Mouse (Mus musculus) heart, embryonic 12.5 days (tissue): Measurements from ENCODE around the gene Palld. TPM values are rescaled to one million over a fixed set of nuclear protein-coding genes. Genes with fewer than 3 reads are reported as not detected.

Experiments
- ATAC-seq: fragments of 200-750 bp; cut with Nextera tagmentation; 2 replicates; pipeline ENCODE4 v1.8.0; 2017; ENCODE audit warnings: moderate TSS enrichment, moderate library complexity; ENCODE audit not compliant: insufficient number of reproducible peaks, low FRiP score
- H3K27ac ChIP-seq: fragments of 300-500 bp; sonication (generic); 2 replicates; pipeline ENCODE4 v1.5.1; 2016; ENCODE audit warnings: mild to moderate bottlenecking, moderate library complexity; ENCODE audit not compliant: poor library complexity, severe bottlenecking
- H3K27me3 ChIP-seq: fragments of 300-500 bp; sonication (generic); replicated peaks from 2 replicates; pipeline ENCODE4 v1.6.1; 2016; ENCODE audit warnings: mild to moderate bottlenecking, moderate library complexity
- H3K36me3 ChIP-seq: fragments of 300-500 bp; sonication (generic); 2 replicates; pipeline ENCODE4 v1.6.1; 2016; ENCODE audit warnings: mild to moderate bottlenecking, moderate library complexity
- H3K4me1 ChIP-seq: fragments of 300-500 bp; sonication (generic); replicated peaks from 2 replicates; pipeline ENCODE4 v1.6.1; 2016; ENCODE audit warnings: mild to moderate bottlenecking
- H3K4me2 ChIP-seq: fragments of 300-500 bp; sonication (generic); 2 replicates; pipeline ENCODE4 v1.6.1; 2016; ENCODE audit warnings: mild to moderate bottlenecking, moderate library complexity
- H3K4me3 ChIP-seq: fragments of 300-500 bp; sonication (generic); 2 replicates; pipeline ENCODE4 v1.5.1; 2016; ENCODE audit warnings: mild to moderate bottlenecking
- H3K9ac ChIP-seq: fragments of 300-500 bp; sonication (generic); 2 replicates; pipeline ENCODE4 v1.6.1; 2016; ENCODE audit warnings: mild to moderate bottlenecking, moderate library complexity
- H3K9me3 ChIP-seq: fragments of 300-500 bp; sonication (generic); replicated peaks from 2 replicates; pipeline ENCODE4 v1.6.1; 2016; ENCODE audit warnings: mild to moderate bottlenecking, moderate library complexity
- WGBS: fragments of 180-500 bp; shearing (Covaris S2); methylation state at CpG from one replicate; pipeline ENCODE4 v1.1.7; 2016; 5-methylcytosine and 5-hydroxymethylcytosine counted together
- polyA plus RNA-seq: library from polyadenylated mRNA; unstranded; fragments of >200 nt; fragmentation: Nextera tagmentation; extraction: Ambion mirVana; gene quantifications from 2 replicates; pipeline ENCODE4 v1.2.1, GENCODE M21; 2016

The Palld gene
- polyA plus RNA-seq, 1 experiment from 2014 or later: 208 TPM

- ATAC-seq: 0 out of 2 replicates have a peak, but pooled peaks have one; percentile 41
- 0 out of 2 replicates have a peak, but pooled peaks cover 3% of the 10 kb centered on the region for H3K9me3 ChIP-seq
- WGBS: 56% methylated on average over 9 of the region's 9 CpGs
- no peak overlapping the region for H3K9ac ChIP-seq
- no peak overlapping the region for H3K4me2 ChIP-seq
- H3K4me3 ChIP-seq: no peak overlapping the region
- H3K27ac ChIP-seq: peak overlapping the region; percentile 45
- H3K4me1 ChIP-seq: peaks cover 26% of the 10 kb centered on the region
- H3K27me3 ChIP-seq: no peaks in the 10 kb centered on the region
- peaks cover 52% of the 10 kb centered on the region for H3K36me3 ChIP-seq
Observed at GRCm38 (mm10) chr8:61700932-61701681, 201.4 kb downstream of the Palld start.

DNA sequence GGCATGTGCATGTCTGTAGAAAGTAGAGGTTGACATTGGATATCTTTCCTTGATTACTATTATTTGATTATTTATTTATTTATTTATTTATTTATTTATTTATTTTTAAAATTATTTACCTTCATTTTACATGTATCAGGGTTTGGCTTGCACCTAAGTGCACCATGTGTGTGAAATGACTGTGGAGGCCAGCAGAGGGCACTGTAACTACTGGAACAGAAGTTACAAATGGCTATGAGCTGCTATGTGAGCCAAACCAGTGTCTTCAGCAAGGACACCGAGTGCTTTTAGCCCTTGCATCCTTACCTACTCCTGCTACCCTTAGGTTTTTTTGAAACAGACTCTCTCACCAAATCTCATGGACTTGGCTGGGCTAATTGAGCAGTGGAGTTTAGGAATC lies 202.2 kb downstream of the Palld start:
- 97% methylated on average over 1 of the region's 1 CpGs for WGBS
- Histone ChIP-seq H3K36me3 (peaks cover 46% of the 10 kb centered on the region), H3K4me2 (no peak overlapping the region), H3K27ac (no peak overlapping the region), H3K4me1 (peaks cover 33% of the 10 kb centered on the region), H3K27me3 (no peaks in the 10 kb centered on the region), H3K9ac (no peak overlapping the region), H3K4me3 (no peak overlapping the region), H3K9me3 (0 out of 2 replicates have a peak, but pooled peaks cover 3% of the 10 kb centered on the region)
- no peak for ATAC-seq

GRCm38 (mm10) chr8:61698959-61699358 lies 203.5 kb downstream of the Palld start:
- Histone ChIP-seq H3K36me3 (peaks cover 40% of the 10 kb centered on the region), H3K4me1 (peaks cover 34% of the 10 kb centered on the region), H3K4me3 (no peak overlapping the region), H3K9ac (no peak overlapping the region), H3K27ac (no peak overlapping the region), H3K27me3 (no peaks in the 10 kb centered on the region), H3K4me2 (no peak overlapping the region), H3K9me3 (0 out of 2 replicates have a peak, but pooled peaks cover 3% of the 10 kb centered on the region)
- WGBS: 66% methylated on average over 2 of the region's 2 CpGs
- ATAC-seq: no peak

DNA sequence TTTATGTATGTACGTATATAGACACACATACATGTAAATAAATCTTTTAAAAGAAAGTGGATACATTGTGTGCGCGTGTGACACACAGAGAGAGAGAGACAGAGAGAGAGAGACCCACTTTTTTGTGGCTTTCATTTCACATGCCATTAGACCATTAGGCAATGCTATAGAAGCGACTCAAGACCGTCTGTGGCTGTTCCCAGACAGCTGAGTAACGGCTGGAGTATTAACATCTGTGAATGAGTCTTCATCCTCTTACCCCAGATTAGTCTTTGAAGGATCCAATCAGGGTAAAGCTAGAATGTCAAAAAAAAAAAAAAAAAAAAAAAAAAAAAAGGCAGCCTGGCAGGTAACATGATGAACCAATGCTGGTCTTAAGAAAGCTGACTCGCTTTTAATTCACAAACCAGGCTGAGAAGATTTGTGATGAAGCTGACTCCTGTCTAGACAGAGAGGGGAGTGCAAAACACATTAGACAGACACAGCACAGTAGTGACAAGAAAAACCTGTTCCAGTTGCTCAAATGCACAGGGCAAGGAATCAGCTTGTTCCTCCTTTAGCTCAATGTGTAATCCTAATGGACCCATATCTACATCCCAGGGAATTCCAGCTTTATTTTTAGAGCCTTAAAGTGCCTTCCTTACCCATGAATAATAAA lies 204.6 kb downstream of the Palld start:
- Histone ChIP-seq H3K27ac (peak overlapping the region; percentile 43; the same call in 1 of the 2 replicates), H3K9me3 (0 out of 2 replicates have a peak, but pooled peaks cover 3% of the 10 kb centered on the region), H3K27me3 (no peaks in the 10 kb centered on the region), H3K9ac (no peak overlapping the region), H3K4me2 (no peak overlapping the region), H3K4me3 (no peak overlapping the region), H3K36me3 (peaks cover 36% of the 10 kb centered on the region), H3K4me1 (peaks cover 27% of the 10 kb centered on the region)
- 80% methylated on average over 7 of the region's 7 CpGs for WGBS
- no peak for ATAC-seq

GRCm38 (mm10) chr8:61696846-61697455 lies 205.5 kb downstream of the Palld start:
- Histone ChIP-seq H3K4me3 (no peak overlapping the region), H3K4me1 (peaks cover 27% of the 10 kb centered on the region), H3K36me3 (peaks cover 37% of the 10 kb centered on the region), H3K9me3 (0 out of 2 replicates have a peak, but pooled peaks cover 3% of the 10 kb centered on the region), H3K9ac (no peak overlapping the region), H3K27me3 (no peaks in the 10 kb centered on the region), H3K4me2 (no peak overlapping the region), H3K27ac (no peak overlapping the region)
- 82% methylated on average over 2 of the region's 2 CpGs for WGBS
- ATAC-seq: no peak

- Histone ChIP-seq H3K4me2 (no peak overlapping the region), H3K27ac (no peak overlapping the region), H3K4me1 (peaks cover 27% of the 10 kb centered on the region), H3K9ac (no peak overlapping the region), H3K4me3 (no peak overlapping the region), H3K9me3 (0 out of 2 replicates have a peak, but pooled peaks cover 1% of the 10 kb centered on the region), H3K27me3 (no peaks in the 10 kb centered on the region), H3K36me3 (peaks cover 21% of the 10 kb centered on the region)
- WGBS: 31% methylated on average over 1 of the region's 1 CpGs
- ATAC-seq: no peak
Observed at GRCm38 (mm10) chr8:61695416-61695815, 207.1 kb downstream of the Palld start.

DNA sequence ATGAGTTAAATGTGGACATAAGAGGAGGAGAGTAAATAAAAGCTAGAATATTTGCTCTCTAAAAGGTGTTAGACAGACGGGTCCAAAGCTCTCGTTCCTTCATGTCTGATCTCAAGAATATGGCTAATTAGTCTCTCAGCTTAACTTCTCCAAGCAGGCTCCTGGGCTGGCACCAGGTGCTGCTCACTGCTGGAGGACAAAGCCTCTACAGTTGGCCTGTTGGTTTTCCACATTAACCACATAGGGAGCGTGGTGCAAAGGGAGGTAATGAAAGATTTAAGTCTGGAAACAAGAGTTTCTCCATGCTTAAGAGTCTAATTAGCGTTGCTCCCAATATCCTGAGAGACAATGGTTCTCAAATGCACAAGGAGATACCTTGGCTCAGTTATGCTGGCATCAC lies 209.6 kb downstream of the Palld start:
- 85% methylated on average over 4 of the region's 4 CpGs for WGBS
- Histone ChIP-seq H3K4me3 (no peak overlapping the region), H3K9me3 (no peaks in the 10 kb centered on the region), H3K4me2 (no peak overlapping the region), H3K9ac (no peak overlapping the region), H3K27me3 (no peaks in the 10 kb centered on the region), H3K27ac (no peak overlapping the region; the same call in 1 of the 2 replicates), H3K36me3 (peaks cover 28% of the 10 kb centered on the region), H3K4me1 (peaks cover 18% of the 10 kb centered on the region; the same call in 1 of the 2 replicates)
- ATAC-seq: no peak

DNA sequence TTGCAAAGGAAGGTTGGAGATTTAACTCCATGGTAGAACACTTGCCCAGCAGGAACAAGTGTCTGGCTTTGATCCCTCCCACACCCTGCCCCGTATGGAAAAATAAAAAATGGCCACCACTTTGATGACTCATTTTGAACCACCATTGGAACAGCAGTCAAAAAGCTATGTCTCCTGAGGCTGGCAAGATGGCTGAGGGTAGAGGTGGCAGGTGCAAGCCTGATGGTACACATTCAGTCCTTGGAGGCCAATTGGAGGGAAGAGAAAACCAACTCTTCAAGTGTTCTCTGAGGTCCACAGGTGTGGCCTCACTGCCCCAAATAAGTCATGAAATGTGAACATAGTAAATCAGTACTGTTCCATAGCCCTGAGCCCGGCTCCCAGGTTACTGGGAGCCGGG lies 210.4 kb downstream of the Palld start:
- Histone ChIP-seq H3K9me3 (no peaks in the 10 kb centered on the region), H3K4me2 (no peak overlapping the region), H3K27ac (no peak overlapping the region; the same call in 1 of the 2 replicates), H3K4me3 (no peak overlapping the region), H3K27me3 (no peaks in the 10 kb centered on the region), H3K4me1 (peaks cover 12% of the 10 kb centered on the region; the same call in 1 of the 2 replicates), H3K9ac (no peak overlapping the region), H3K36me3 (peaks cover 26% of the 10 kb centered on the region)
- 81% methylated on average over 3 of the region's 3 CpGs for WGBS
- ATAC-seq: no peak

DNA sequence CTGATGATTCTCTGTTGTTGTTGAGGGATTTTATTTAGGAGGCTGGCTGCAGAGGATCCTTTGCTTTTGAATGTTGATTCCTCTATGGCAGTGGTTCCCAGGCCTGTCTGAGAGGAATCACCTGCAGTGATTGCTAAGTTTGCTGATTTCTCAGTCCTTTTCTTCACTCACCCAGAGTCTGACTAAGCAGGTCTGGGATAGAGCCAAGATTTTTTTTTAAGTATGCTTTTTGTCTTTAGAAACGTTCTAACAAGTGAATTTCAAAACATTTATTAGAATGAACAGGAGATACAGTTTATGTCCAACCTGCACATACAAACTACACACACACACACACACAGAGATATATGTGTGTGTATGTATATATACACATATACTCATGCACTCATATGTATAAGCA lies 211.1 kb downstream of the Palld start:
- ATAC-seq: no peak
- no peak overlapping the region for H3K4me2 ChIP-seq
- H3K27me3 ChIP-seq: no peaks in the 10 kb centered on the region
- peaks cover 32% of the 10 kb centered on the region for H3K36me3 ChIP-seq
- no peak overlapping the region for H3K9ac ChIP-seq
- H3K4me1 ChIP-seq: peaks cover 10% of the 10 kb centered on the region; the same call in 1 of the 2 replicates
- no peaks in the 10 kb centered on the region for H3K9me3 ChIP-seq
- no peak overlapping the region for H3K4me3 ChIP-seq
- 15% methylated on average over 1 of the region's 1 CpGs for WGBS
- H3K27ac ChIP-seq: no peak overlapping the region

- no peak overlapping the region for H3K4me3 ChIP-seq
- no peaks in the 10 kb centered on the region for H3K27me3 ChIP-seq
- no peaks in the 10 kb centered on the region for H3K9me3 ChIP-seq
- H3K36me3 ChIP-seq: peaks cover 42% of the 10 kb centered on the region
- H3K4me2 ChIP-seq: no peak overlapping the region
- no peak overlapping the region for H3K9ac ChIP-seq
- peaks cover 22% of the 10 kb centered on the region for H3K4me1 ChIP-seq
- ATAC-seq: no peak
- 76% methylated on average over 4 of the region's 4 CpGs for WGBS
- no peak overlapping the region for H3K27ac ChIP-seq
Observed at GRCm38 (mm10) chr8:61687071-61687470, 215.4 kb downstream of the Palld start.

DNA sequence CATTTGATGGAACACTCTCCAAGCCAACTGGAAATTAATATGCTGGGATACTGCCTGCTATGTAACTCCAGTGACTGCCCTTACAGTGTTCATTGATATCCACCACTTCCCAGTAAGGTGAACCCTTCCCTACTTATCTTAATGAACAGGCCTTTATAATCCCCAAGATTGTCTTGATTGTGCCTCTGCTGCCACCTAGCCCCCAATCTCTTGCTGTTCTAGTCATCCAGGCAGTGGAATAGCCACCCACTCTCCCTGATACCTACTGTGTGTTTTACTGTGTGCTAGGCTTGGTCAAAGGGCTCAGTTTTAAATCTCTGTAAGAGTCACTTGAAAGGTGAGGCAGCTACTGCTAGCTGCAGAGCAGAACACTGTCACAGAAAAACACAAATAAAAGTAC lies 216.2 kb downstream of the Palld start:
- Histone ChIP-seq H3K27ac (no peak overlapping the region), H3K4me1 (peaks cover 25% of the 10 kb centered on the region), H3K9me3 (no peaks in the 10 kb centered on the region), H3K36me3 (peaks cover 41% of the 10 kb centered on the region), H3K4me3 (no peak overlapping the region), H3K27me3 (no peaks in the 10 kb centered on the region), H3K4me2 (no peak overlapping the region), H3K9ac (no peak overlapping the region)
- ATAC-seq: no peak
